Mouse (Mus musculus): ENCODE results near the gene H2al1a. TPM values are rescaled to one million over a fixed set of nuclear protein-coding genes. Genes with fewer than 3 reads are reported as not detected.
"Not testable (repeated sequence)": the region's sequence is repeated elsewhere in the genome, so short reads cannot be mapped to it uniquely, and the experiment has no call there.

The H2al1a gene
- not detected in 2 replicates for polyA plus RNA-seq (2014; fragmentation: Nextera tagmentation; extraction: Ambion mirVana)

DNA sequence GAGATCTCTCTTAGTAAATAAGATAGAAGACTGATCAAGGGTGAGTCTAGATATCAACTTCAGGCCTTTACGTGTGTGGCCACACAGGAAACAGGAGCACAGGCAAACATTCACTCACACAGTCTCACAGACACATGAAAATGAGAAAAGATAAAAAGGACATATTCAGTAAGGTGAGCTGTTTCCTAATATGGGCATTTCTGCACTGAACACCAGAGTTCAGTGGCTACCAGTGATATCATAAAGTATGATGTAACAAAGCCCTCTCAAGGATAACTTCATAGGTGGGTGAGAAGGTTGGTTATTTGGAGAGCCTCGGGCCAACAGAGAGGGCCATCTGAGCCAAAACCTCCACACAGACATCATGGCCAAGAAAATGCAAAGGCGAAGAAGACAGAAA, at the start of gene H2al1a:
Gene H2al1a, plus strand, starts transcription at position 301 of the 400 bp plus-strand sequence.
- ATAC-seq (ENCODE audit: insufficient read depth); H3K27ac ChIP-seq (ENCODE audit: low read depth); H3K4me3 ChIP-seq (ENCODE audit: low read depth, low read length); H3K4me2 ChIP-seq; H3K27me3 ChIP-seq (ENCODE audit: insufficient read depth, low read length); H3K9ac ChIP-seq; H3K36me3 ChIP-seq (ENCODE audit: insufficient read depth); DNase-seq; H3K9me3 ChIP-seq (ENCODE audit: low read depth, low read length); H3K4me1 ChIP-seq (ENCODE audit: insufficient read depth): not testable (repeated sequence)
- WGBS: no CpG with 5 or more reads among the region's 3 CpGs

DNA sequence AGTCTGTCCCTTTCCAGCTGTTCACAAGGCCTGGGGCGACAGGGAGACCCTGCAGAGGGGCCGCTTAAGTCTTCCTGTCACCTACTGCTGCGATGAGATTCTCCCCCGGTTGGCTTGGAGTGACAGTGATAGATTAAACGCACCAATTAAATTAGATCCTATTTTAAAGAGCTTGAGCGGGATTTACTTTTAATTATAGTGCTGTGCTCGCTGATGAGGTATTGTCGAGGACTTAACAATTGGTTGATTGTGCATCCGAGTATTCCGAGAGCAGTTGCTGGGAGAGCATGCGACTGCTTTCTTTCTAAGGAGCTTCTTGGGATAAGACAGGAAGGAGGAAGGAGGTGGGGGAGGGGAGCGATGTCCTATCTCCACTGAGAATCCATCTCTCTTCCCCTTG, 48.9 kb upstream of the H2al1a start:
- no peak for ATAC-seq (ENCODE audit: insufficient read depth)
- Histone ChIP-seq H3K9me3 (ENCODE audit: low read depth, low read length) (no peaks in the 10 kb centered on the region), H3K27ac (ENCODE audit: low read depth) (no peak overlapping the region), H3K36me3 (ENCODE audit: insufficient read depth) (no peaks in the 10 kb centered on the region), H3K9ac (no peak overlapping the region), H3K27me3 (ENCODE audit: insufficient read depth, low read length) (no peaks in the 10 kb centered on the region), H3K4me1 (ENCODE audit: insufficient read depth) (peaks cover 3% of the 10 kb centered on the region; the same call in 1 of the 2 replicates), H3K4me3 (ENCODE audit: low read depth, low read length) (no peak overlapping the region), H3K4me2 (no peak overlapping the region)
- DNase-seq: no peak
- 26% methylated on average over 12 of the region's 12 CpGs for WGBS
- no peak for TF ChIP-seq CTCF (IDR thresholded peaks at IDR 0.05; ENCODE audit: low read depth)

DNA sequence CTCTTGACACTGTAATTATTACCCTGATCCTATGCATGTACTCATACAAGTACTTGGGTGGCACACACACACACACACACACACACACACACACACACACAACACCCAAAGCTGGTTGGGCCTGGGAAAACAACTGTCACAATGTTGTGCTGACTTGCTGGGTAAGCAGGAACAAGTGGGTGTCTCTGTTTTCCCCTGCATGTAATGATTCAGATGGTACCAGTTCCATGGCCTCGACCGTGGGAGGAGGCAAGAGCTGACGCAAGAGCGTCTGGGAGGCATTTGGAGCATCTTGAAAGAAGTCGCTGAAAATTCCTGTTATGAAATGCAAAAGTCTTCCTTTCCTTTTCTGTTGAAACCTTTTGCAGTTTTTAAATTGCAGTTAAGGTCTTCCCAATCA, 45.0 kb upstream of the H2al1a start:
- WGBS: 31% methylated on average over 5 of the region's 5 CpGs
- Histone ChIP-seq H3K9ac (no peak overlapping the region), H3K27ac (ENCODE audit: low read depth) (peak overlapping the region; percentile 72), H3K27me3 (ENCODE audit: insufficient read depth, low read length) (no peaks in the 10 kb centered on the region), H3K4me2 (no peak overlapping the region), H3K4me1 (ENCODE audit: insufficient read depth) (peaks cover 7% of the 10 kb centered on the region; the same call in 1 of the 2 replicates), H3K9me3 (ENCODE audit: low read depth, low read length) (no peaks in the 10 kb centered on the region), H3K4me3 (ENCODE audit: low read depth, low read length) (no peak overlapping the region), H3K36me3 (ENCODE audit: insufficient read depth) (no peaks in the 10 kb centered on the region)
- ATAC-seq (ENCODE audit: insufficient read depth) (no peak), DNase-seq (peak; percentile 34)
- no peak for TF ChIP-seq CTCF (IDR thresholded peaks at IDR 0.05; ENCODE audit: low read depth)

- H3K4me1 ChIP-seq (ENCODE audit: insufficient read depth): peaks cover 7% of the 10 kb centered on the region; the same call in 1 of the 2 replicates
- peak; percentile 37; the same call in 1 of the 2 replicates for ATAC-seq (ENCODE audit: insufficient read depth)
- DNase-seq: peak; percentile 64
- H3K4me3 ChIP-seq (ENCODE audit: low read depth, low read length): no peak overlapping the region
- no peak overlapping the region for H3K4me2 ChIP-seq
- no peaks in the 10 kb centered on the region for H3K27me3 ChIP-seq (ENCODE audit: insufficient read depth, low read length)
- peak overlapping the region; percentile 72 for H3K27ac ChIP-seq (ENCODE audit: low read depth)
- H3K9me3 ChIP-seq (ENCODE audit: low read depth, low read length): no peaks in the 10 kb centered on the region
- no peak overlapping the region for H3K9ac ChIP-seq
- whole genome bisulfite sequencing: 28% methylated on average over 11 of the region's 11 CpGs
- TF ChIP-seq CTCF (IDR thresholded peaks at IDR 0.05; ENCODE audit: low read depth): no peak
- no peaks in the 10 kb centered on the region for H3K36me3 ChIP-seq (ENCODE audit: insufficient read depth)
These were observed 44.4 kb upstream of the H2al1a start for GRCm38 (mm10) chrX:11254521-11255207.

DNA sequence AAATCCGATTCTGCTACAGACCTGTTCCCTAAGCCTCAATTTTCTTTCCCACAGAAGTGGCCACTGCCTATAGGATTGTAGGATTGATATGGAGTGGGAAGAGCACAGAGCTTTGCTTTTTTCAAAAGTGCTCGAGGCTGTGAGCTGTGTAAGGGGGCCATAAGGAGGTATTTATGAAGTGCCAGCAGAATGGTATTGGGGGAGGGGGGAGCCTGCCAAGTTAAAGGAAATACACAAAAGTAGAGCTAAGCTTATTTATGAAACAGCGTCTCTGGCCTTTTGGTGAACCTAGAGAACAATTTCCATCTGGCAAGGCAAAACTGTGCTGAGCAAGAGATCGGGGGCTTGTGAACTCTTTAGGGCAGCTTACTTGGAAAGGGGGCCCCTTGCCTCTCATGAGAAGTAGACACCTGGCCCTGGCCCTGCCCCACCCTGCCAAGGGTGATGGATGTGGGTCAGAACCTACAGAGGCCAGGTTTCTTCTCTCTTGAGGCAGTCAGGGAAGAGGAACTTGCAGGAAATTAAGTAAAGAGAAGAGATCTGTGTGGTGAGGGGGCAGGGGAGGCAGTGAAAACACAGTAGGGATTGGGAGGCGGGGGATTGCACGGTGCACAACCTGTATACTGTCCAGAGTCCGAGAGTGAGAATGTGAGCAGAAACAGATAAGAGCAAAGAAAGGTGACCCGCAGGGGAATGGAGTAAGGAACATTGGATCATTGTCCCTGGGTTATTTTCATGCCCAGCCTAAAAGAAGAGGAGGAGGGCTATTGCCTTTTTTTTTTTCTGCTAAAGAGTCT, 43.3 kb upstream of the H2al1a start:
- H3K4me1 ChIP-seq (ENCODE audit: insufficient read depth): peaks cover 7% of the 10 kb centered on the region; the same call in 1 of the 2 replicates
- no peaks in the 10 kb centered on the region for H3K27me3 ChIP-seq (ENCODE audit: insufficient read depth, low read length)
- TF ChIP-seq CTCF (IDR thresholded peaks at IDR 0.05; ENCODE audit: low read depth): no peak
- no peak overlapping the region for H3K4me3 ChIP-seq (ENCODE audit: low read depth, low read length)
- no peak overlapping the region for H3K4me2 ChIP-seq
- DNase-seq (peak; percentile 70), ATAC-seq (ENCODE audit: insufficient read depth) (peak; percentile 84; the same call in 1 of the 2 replicates)
- no peak overlapping the region for H3K9ac ChIP-seq
- no peaks in the 10 kb centered on the region for H3K36me3 ChIP-seq (ENCODE audit: insufficient read depth)
- H3K9me3 ChIP-seq (ENCODE audit: low read depth, low read length): no peaks in the 10 kb centered on the region
- H3K27ac ChIP-seq (ENCODE audit: low read depth): peak overlapping the region; percentile 72; the same call in 1 of the 2 replicates
- WGBS: 24% methylated on average over 8 of the region's 8 CpGs

DNA sequence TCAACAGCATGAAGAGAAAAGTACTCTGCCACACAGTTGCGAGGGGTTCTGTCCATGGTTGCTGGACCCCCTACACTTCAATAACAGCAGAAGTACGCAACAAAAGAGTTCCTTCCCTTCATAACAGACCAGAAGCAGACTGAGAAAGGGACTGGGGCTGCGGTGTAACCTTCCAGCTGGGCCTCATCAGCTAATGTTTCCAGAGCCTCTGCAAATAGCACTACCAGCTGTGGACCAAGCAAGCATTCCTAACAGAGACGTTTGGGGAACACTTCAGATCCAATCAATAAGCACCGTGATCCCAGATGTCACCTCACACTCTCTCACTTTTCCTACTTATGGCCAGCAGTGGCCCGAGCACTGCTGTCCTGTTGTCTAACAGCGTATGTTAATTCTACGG, 34.1 kb upstream of the H2al1a start:
- Histone ChIP-seq H3K9ac (no peak overlapping the region), H3K9me3 (ENCODE audit: low read depth, low read length) (no peaks in the 10 kb centered on the region), H3K36me3 (ENCODE audit: insufficient read depth) (no peaks in the 10 kb centered on the region), H3K4me1 (ENCODE audit: insufficient read depth) (no peaks in the 10 kb centered on the region), H3K27ac (ENCODE audit: low read depth) (no peak overlapping the region), H3K4me3 (ENCODE audit: low read depth, low read length) (no peak overlapping the region), H3K27me3 (ENCODE audit: insufficient read depth, low read length) (no peaks in the 10 kb centered on the region), H3K4me2 (no peak overlapping the region)
- no peak for TF ChIP-seq CTCF (IDR thresholded peaks at IDR 0.05; ENCODE audit: low read depth)
- ATAC-seq (ENCODE audit: insufficient read depth): peak; percentile 68; the same call in 1 of the 2 replicates
- peak; percentile 68 for DNase-seq
- WGBS: 49% methylated on average over 8 of the region's 8 CpGs

DNA sequence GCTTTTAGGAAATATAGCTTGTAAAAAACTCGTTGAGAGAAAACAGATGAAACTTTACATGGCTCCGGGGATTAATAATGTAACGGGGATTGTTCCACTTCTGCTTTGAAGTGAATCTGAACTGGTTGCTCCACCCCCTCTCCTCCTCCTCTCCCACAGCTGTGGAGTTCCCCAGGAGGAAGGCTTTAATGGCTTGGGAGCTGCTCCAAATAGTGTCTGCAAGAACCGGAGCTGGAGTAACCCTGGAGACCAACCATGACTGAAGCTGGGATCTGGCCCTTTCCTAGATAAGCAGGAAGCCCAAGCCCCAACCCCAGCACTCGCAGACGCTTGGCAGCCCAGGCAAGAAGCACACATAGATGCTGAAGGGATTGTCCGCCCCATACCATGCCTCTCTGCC, 31.3 kb upstream of the H2al1a start:
- no peak overlapping the region for H3K4me2 ChIP-seq
- peak; percentile 75; the same call in 1 of the 2 replicates for ATAC-seq (ENCODE audit: insufficient read depth)
- H3K9ac ChIP-seq: no peak overlapping the region
- H3K27me3 ChIP-seq (ENCODE audit: insufficient read depth, low read length): no peaks in the 10 kb centered on the region
- H3K9me3 ChIP-seq (ENCODE audit: low read depth, low read length): no peaks in the 10 kb centered on the region
- no peak for TF ChIP-seq CTCF (IDR thresholded peaks at IDR 0.05; ENCODE audit: low read depth)
- H3K4me3 ChIP-seq (ENCODE audit: low read depth, low read length): no peak overlapping the region
- peak; percentile 68 for DNase-seq
- H3K36me3 ChIP-seq (ENCODE audit: insufficient read depth): no peaks in the 10 kb centered on the region
- no peak overlapping the region for H3K27ac ChIP-seq (ENCODE audit: low read depth)
- no peaks in the 10 kb centered on the region for H3K4me1 ChIP-seq (ENCODE audit: insufficient read depth)
- WGBS: 35% methylated on average over 7 of the region's 7 CpGs
